Mouse (Mus musculus): ENCODE measurements at regions not wholly inside any gene's neighbourhood (a gene's known extent, or its start where the extent isn't known, plus 50 kb on each side); places are given as distances from the start of the nearest gene placed in this dataset.

DNA sequence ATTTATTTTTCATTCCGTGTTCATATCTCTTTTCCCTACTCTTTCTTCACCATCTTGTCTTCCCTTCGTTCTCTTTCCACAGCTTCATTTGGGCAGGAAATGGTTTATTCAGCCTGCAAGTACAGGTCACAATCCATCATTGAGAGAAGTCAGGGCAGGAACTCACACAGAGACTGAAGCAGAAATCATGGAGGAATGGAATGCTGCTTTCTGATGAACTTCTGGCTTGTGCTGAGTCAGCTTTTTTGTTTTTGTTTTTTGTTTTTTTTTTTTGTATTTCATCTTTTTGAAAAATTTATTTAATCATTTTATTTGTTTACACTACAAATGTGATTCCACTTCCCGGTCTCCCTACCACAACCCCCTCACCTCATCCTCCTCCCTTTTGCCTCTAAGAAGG, 51.2 kb upstream of the Suclg2 start:
- H3K27ac ChIP-seq = no peak overlapping the region
- H3K36me3 ChIP-seq (replicated peaks; ENCODE audit: control insufficient read depth, insufficient read depth) = no peaks in the 10 kb centered on the region
- no peak overlapping the region for H3K4me3 ChIP-seq (replicated peaks; ENCODE audit: low read length)
- H3K4me1 ChIP-seq (replicated peaks; ENCODE audit: control insufficient read depth, insufficient read depth, low read length) = no peaks in the 10 kb centered on the region
- ATAC-seq (ENCODE audit: low FRiP score) (no peak), DNase-seq (ENCODE audit: low spot score) (no peak)
- WGBS = 89% methylated on average over 3 of the region's 3 CpGs
- no peaks in the 10 kb centered on the region for H3K9me3 ChIP-seq (ENCODE audit: control insufficient read depth, low read length)
- H3K9ac ChIP-seq = no peak overlapping the region
- H3K4me2 ChIP-seq (replicated peaks) = no peak overlapping the region
- no peaks in the 10 kb centered on the region for H3K27me3 ChIP-seq (ENCODE audit: control insufficient read depth, insufficient read depth, low read length)

- ATAC-seq (ENCODE audit: low FRiP score) (no peak), DNase-seq (ENCODE audit: low spot score) (no peak)
- 81% methylated on average over 6 of the region's 6 CpGs for WGBS
- Histone ChIP-seq H3K9me3 (ENCODE audit: control insufficient read depth, low read length) (no peaks in the 10 kb centered on the region), H3K4me3 (replicated peaks; ENCODE audit: low read length) (no peak overlapping the region), H3K36me3 (replicated peaks; ENCODE audit: control insufficient read depth, insufficient read depth) (no peaks in the 10 kb centered on the region), H3K4me1 (replicated peaks; ENCODE audit: control insufficient read depth, insufficient read depth, low read length) (no peaks in the 10 kb centered on the region), H3K27me3 (ENCODE audit: control insufficient read depth, insufficient read depth, low read length) (no peaks in the 10 kb centered on the region), H3K9ac (no peak overlapping the region), H3K4me2 (replicated peaks) (no peak overlapping the region), H3K27ac (no peak overlapping the region)
Observed at GRCm38 (mm10) chr6:95801651-95802050, 83.1 kb upstream of the Suclg2 start.

DNA sequence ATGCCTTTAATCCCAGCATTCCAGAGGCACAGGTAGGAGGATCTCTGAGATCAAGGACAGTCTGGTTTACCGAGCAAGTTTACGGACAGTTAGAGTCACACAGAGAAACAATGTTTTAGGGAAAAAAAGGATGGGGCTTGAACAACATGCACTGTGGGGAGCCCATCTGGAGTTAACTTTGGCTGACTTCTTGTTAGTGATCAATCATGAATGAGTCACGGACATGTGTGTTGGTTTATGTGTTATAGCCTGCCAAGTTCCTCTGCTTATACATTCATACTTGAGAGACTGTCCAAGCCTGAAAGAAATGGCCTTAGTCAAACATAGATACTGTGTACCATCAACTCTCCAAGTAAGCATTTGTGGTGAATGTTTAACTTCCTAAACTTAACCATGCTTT, 122.9 kb upstream of the Suclg2 start:
- no peak overlapping the region for H3K27ac ChIP-seq
- H3K4me1 ChIP-seq (replicated peaks; ENCODE audit: control insufficient read depth, insufficient read depth, low read length) = no peaks in the 10 kb centered on the region
- no peaks in the 10 kb centered on the region for H3K27me3 ChIP-seq (ENCODE audit: control insufficient read depth, insufficient read depth, low read length)
- H3K4me2 ChIP-seq (replicated peaks) = no peak overlapping the region
- WGBS = 84% methylated on average over 3 of the region's 3 CpGs
- DNase-seq (ENCODE audit: low spot score) (no peak), ATAC-seq (ENCODE audit: low FRiP score) (no peak)
- peaks cover 8% of the 10 kb centered on the region for H3K9me3 ChIP-seq (ENCODE audit: control insufficient read depth, low read length)
- no peak overlapping the region for H3K9ac ChIP-seq
- H3K36me3 ChIP-seq (replicated peaks; ENCODE audit: control insufficient read depth, insufficient read depth) = no peaks in the 10 kb centered on the region
- no peak overlapping the region for H3K4me3 ChIP-seq (replicated peaks; ENCODE audit: low read length)

DNA sequence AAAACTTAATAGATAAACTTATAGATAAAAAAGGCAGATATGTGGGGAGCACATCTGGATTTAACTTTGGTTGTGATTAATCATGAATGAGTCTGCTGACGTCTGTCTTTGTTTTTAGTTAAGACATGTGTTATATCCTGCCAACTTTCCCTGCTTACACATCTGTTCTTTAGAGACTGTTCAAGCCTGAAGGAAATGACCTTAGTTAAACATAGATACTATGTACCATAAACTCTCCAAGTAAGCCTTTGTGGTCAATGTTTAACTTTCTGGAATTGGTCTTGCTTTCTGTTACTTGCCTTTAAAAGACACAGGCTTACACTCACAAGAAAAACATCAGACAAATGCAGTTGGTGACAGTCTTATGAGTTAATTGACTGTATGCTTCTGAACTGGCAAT, 127.9 kb upstream of the Suclg2 start:
- H3K36me3 ChIP-seq (replicated peaks; ENCODE audit: control insufficient read depth, insufficient read depth) = no peaks in the 10 kb centered on the region

GRCm38 (mm10) chr6:95875463-95875862, 156.9 kb upstream of the Suclg2 start:
- no peaks in the 10 kb centered on the region for H3K9me3 ChIP-seq (ENCODE audit: control insufficient read depth, low read length)
- 84% methylated on average over 6 of the region's 6 CpGs for WGBS
- H3K9ac ChIP-seq = no peak overlapping the region
- H3K4me1 ChIP-seq (replicated peaks; ENCODE audit: control insufficient read depth, insufficient read depth, low read length) = no peaks in the 10 kb centered on the region
- ATAC-seq (ENCODE audit: low FRiP score) = no peak
- no peak overlapping the region for H3K4me3 ChIP-seq (replicated peaks; ENCODE audit: low read length)
- no peaks in the 10 kb centered on the region for H3K36me3 ChIP-seq (replicated peaks; ENCODE audit: control insufficient read depth, insufficient read depth)
- H3K27me3 ChIP-seq (ENCODE audit: control insufficient read depth, insufficient read depth, low read length) = no peaks in the 10 kb centered on the region
- DNase-seq (ENCODE audit: low spot score) = no peak
- H3K27ac ChIP-seq = no peak overlapping the region
- no peak overlapping the region for H3K4me2 ChIP-seq (replicated peaks)

More for the DNA sequence above, 127.9 kb upstream of the Suclg2 start:
- no peak for DNase-seq (ENCODE audit: low spot score)
- H3K4me3 ChIP-seq (replicated peaks; ENCODE audit: low read length) = no peak overlapping the region
- 80% methylated on average over 1 of the region's 1 CpGs for WGBS
- H3K9ac ChIP-seq = no peak overlapping the region
- no peak for ATAC-seq (ENCODE audit: low FRiP score)
- no peak overlapping the region for H3K27ac ChIP-seq
- peaks cover 8% of the 10 kb centered on the region for H3K9me3 ChIP-seq (ENCODE audit: control insufficient read depth, low read length)
- H3K4me1 ChIP-seq (replicated peaks; ENCODE audit: control insufficient read depth, insufficient read depth, low read length) = no peaks in the 10 kb centered on the region
- no peak overlapping the region for H3K4me2 ChIP-seq (replicated peaks)
- no peaks in the 10 kb centered on the region for H3K27me3 ChIP-seq (ENCODE audit: control insufficient read depth, insufficient read depth, low read length)

- Histone ChIP-seq H3K27ac (no peak overlapping the region), H3K4me1 (replicated peaks; ENCODE audit: control insufficient read depth, insufficient read depth, low read length) (no peaks in the 10 kb centered on the region), H3K36me3 (replicated peaks; ENCODE audit: control insufficient read depth, insufficient read depth) (no peaks in the 10 kb centered on the region), H3K4me3 (replicated peaks; ENCODE audit: low read length) (no peak overlapping the region), H3K9ac (no peak overlapping the region), H3K4me2 (replicated peaks) (no peak overlapping the region), H3K9me3 (ENCODE audit: control insufficient read depth, low read length) (no peaks in the 10 kb centered on the region), H3K27me3 (ENCODE audit: control insufficient read depth, insufficient read depth, low read length) (no peaks in the 10 kb centered on the region)
- DNase-seq (ENCODE audit: low spot score) (no peak), ATAC-seq (ENCODE audit: low FRiP score) (no peak)
- 66% methylated on average over 2 of the region's 2 CpGs for WGBS
Observed at GRCm38 (mm10) chr6:95876320-95876719, 157.7 kb upstream of the Suclg2 start.

GRCm38 (mm10) chr6:95886645-95887044, 168.0 kb upstream of the Suclg2 start:
- no peaks in the 10 kb centered on the region for H3K36me3 ChIP-seq (replicated peaks; ENCODE audit: control insufficient read depth, insufficient read depth)
- no peaks in the 10 kb centered on the region for H3K4me1 ChIP-seq (replicated peaks; ENCODE audit: control insufficient read depth, insufficient read depth, low read length)
- no peak overlapping the region for H3K27ac ChIP-seq
- DNase-seq (ENCODE audit: low spot score) (no peak), ATAC-seq (ENCODE audit: low FRiP score) (no peak)
- H3K4me2 ChIP-seq (replicated peaks) = no peak overlapping the region
- H3K9ac ChIP-seq = no peak overlapping the region
- no peak overlapping the region for H3K4me3 ChIP-seq (replicated peaks; ENCODE audit: low read length)
- 92% methylated on average over 4 of the region's 4 CpGs for WGBS
- no peaks in the 10 kb centered on the region for H3K9me3 ChIP-seq (ENCODE audit: control insufficient read depth, low read length)
- no peaks in the 10 kb centered on the region for H3K27me3 ChIP-seq (ENCODE audit: control insufficient read depth, insufficient read depth, low read length)

DNA sequence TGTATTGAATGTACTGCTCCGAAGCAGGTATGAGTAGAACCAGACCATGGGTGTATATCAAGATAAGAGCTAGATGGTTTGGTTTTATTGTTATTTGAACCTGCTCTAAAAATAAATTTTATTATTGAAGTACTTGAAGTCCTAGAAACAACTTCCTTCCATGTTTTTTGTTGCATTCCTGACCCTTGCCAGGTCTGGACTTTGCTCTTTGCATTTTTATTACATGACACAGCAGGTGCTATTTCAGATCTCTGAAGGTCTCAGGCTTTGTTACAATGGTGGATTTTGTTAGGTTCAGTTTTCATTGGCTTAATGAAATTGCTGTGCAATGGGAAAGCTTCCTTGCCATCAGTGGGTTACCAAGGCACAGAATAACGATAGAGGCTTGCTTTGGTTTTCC, 184.0 kb upstream of the Suclg2 start:
- Histone ChIP-seq H3K27ac (no peak overlapping the region), H3K9ac (no peak overlapping the region), H3K4me3 (replicated peaks; ENCODE audit: low read length) (no peak overlapping the region), H3K4me2 (replicated peaks) (no peak overlapping the region), H3K36me3 (replicated peaks; ENCODE audit: control insufficient read depth, insufficient read depth) (no peaks in the 10 kb centered on the region), H3K27me3 (ENCODE audit: control insufficient read depth, insufficient read depth, low read length) (no peaks in the 10 kb centered on the region), H3K9me3 (ENCODE audit: control insufficient read depth, low read length) (no peaks in the 10 kb centered on the region), H3K4me1 (replicated peaks; ENCODE audit: control insufficient read depth, insufficient read depth, low read length) (no peaks in the 10 kb centered on the region)
- ATAC-seq (ENCODE audit: low FRiP score) = no peak
- DNase-seq (ENCODE audit: low spot score) = no peak
- WGBS = 90% methylated on average over 2 of the region's 2 CpGs

DNA sequence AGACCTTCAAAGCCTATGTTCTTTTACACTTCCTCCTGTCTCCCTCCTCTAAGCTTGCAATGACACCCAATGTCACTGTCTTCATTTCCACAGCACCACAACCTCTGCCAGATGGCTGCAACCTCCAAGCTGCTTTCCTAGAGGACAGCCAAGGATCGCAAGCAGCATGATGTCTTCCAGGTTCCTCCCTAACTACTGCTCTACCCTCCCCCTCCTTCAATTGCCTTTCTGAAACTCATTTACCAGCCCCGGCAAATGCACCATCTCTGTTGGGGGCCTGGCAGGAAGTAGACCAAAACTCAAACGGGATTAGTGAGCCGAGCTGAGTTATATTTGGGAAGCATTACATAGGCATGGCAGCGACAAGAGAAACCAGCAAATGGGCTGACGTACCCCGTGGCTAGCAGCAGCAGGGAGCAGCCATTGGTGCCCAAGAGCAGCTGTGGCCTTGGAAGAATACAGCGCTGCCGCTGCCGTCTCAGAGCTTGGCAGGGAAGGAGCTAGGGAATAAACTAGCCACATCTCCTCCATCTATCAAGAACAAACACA, 185.6 kb upstream of the Suclg2 start:
- no peaks in the 10 kb centered on the region for H3K36me3 ChIP-seq (replicated peaks; ENCODE audit: control insufficient read depth, insufficient read depth)
- H3K4me2 ChIP-seq (replicated peaks) = 0 out of 2 replicates have a peak overlapping the region, but pooled peaks have one; percentile 9
- H3K4me1 ChIP-seq (replicated peaks; ENCODE audit: control insufficient read depth, insufficient read depth, low read length) = no peaks in the 10 kb centered on the region
- no peak overlapping the region for H3K27ac ChIP-seq
- no peak overlapping the region for H3K9ac ChIP-seq
- 33% methylated on average over 10 of the region's 10 CpGs for WGBS
- DNase-seq (ENCODE audit: low spot score) (no peak), ATAC-seq (ENCODE audit: low FRiP score) (no peak; the same call in 1 of the 2 replicates)
- H3K27me3 ChIP-seq (ENCODE audit: control insufficient read depth, insufficient read depth, low read length) = no peaks in the 10 kb centered on the region
- no peaks in the 10 kb centered on the region for H3K9me3 ChIP-seq (ENCODE audit: control insufficient read depth, low read length)
- H3K4me3 ChIP-seq (replicated peaks; ENCODE audit: low read length) = no peak overlapping the region

- H3K27me3 ChIP-seq (ENCODE audit: control insufficient read depth, insufficient read depth, low read length) = no peaks in the 10 kb centered on the region
- ATAC-seq (ENCODE audit: low FRiP score) (no peak), DNase-seq (ENCODE audit: low spot score) (no peak)
- 87% methylated on average over 8 of the region's 8 CpGs for WGBS
- no peaks in the 10 kb centered on the region for H3K4me1 ChIP-seq (replicated peaks; ENCODE audit: control insufficient read depth, insufficient read depth, low read length)
- no peaks in the 10 kb centered on the region for H3K9me3 ChIP-seq (ENCODE audit: control insufficient read depth, low read length)
- no peak overlapping the region for H3K4me2 ChIP-seq (replicated peaks)
- H3K4me3 ChIP-seq (replicated peaks; ENCODE audit: low read length) = no peak overlapping the region
- H3K36me3 ChIP-seq (replicated peaks; ENCODE audit: control insufficient read depth, insufficient read depth) = no peaks in the 10 kb centered on the region
- no peak overlapping the region for H3K27ac ChIP-seq
- no peak overlapping the region for H3K9ac ChIP-seq
Observed at GRCm38 (mm10) chr6:95905057-95905456, 186.5 kb upstream of the Suclg2 start.
